In genomic region chr13:37967565-37967964, GRCm38 (mm10) we compare ENCODE assay signal across 12 mouse cellular contexts. TPM values are rescaled to one million over a fixed set of nuclear protein-coding genes. Genes with fewer than 3 reads are reported as not detected.
DNase-seq lines count a peak whose midpoint lies in the region; ATAC-seq and TF ChIP-seq lines count a peak whose summit lies in the region.
"Had no signal": no experiment of that assay in that cellular context is flagged by ENCODE, and none has a peak within 500 bp of the region (broad histone marks: within the 10 kb centered on the region; RNA-seq: fewer than 3 reads in every experiment).

No protein-coding gene starts in this region.

- no peak for TF ChIP-seq POLR2A in lung, adult 2 months (IDR thresholded peaks at IDR 0.05; ENCODE audit: borderline replicate concordance, extremely low read depth, low read depth, low read length)

- 0 out of 2 replicates have a peak overlapping the region, but pooled peaks have one; percentile 6 for H3K4me2 ChIP-seq in forebrain, embryonic 11.5 days (ENCODE audit: low read depth, low read length, severe bottlenecking)
- H3K4me2 ChIP-seq in forebrain, embryonic 16.5 days (ENCODE audit: low read length): no peak overlapping the region
- peak overlapping the region; percentile 26; the same call in 1 of the 2 replicates for H3K4me2 ChIP-seq in lung, embryonic 16.5 days (ENCODE audit: low read depth, low read length)
- peak overlapping the region; percentile 25 for H3K4me2 ChIP-seq in hindbrain, embryonic 16.5 days (ENCODE audit: low read length)
- peak overlapping the region; percentile 17; the same call in 1 of the 2 replicates for H3K4me2 ChIP-seq in midbrain, embryonic 15.5 days

- 66% methylated on average over 10 of the region's 10 CpGs for WGBS in forebrain, embryonic 11.5 days
- 54% methylated on average over 10 of the region's 10 CpGs for WGBS in forebrain, embryonic 16.5 days
- WGBS in lung, embryonic 16.5 days: 22% methylated on average over 10 of the region's 10 CpGs
- 54% methylated on average over 10 of the region's 10 CpGs for WGBS in lung, adult 2 months
- 48% methylated on average over 10 of the region's 10 CpGs for WGBS in hindbrain, embryonic 16.5 days
- WGBS in midbrain, embryonic 15.5 days: 48% methylated on average over 10 of the region's 10 CpGs

- H3K9me3 ChIP-seq in forebrain, embryonic 11.5 days (ENCODE audit: control insufficient read depth, low read length): no peaks in the 10 kb centered on the region
- H3K9me3 ChIP-seq in forebrain, embryonic 16.5 days (ENCODE audit: control insufficient read depth, low read length): no peaks in the 10 kb centered on the region
- no peaks in the 10 kb centered on the region for H3K9me3 ChIP-seq in lung, embryonic 16.5 days (ENCODE audit: control insufficient read depth, low read length)
- no peaks in the 10 kb centered on the region for H3K9me3 ChIP-seq in hindbrain, embryonic 16.5 days (ENCODE audit: control insufficient read depth, low read length)
- H3K9me3 ChIP-seq in midbrain, embryonic 15.5 days: no peaks in the 10 kb centered on the region

- no peak for ATAC-seq in forebrain, embryonic 11.5 days (replicated peaks; ENCODE audit: low FRiP score)
- ATAC-seq in forebrain, embryonic 16.5 days: no peak
- no peak for ATAC-seq in lung, embryonic 16.5 days (ENCODE audit: low read depth)
- ATAC-seq in hindbrain, embryonic 16.5 days: no peak
- ATAC-seq in midbrain, embryonic 15.5 days (replicated peaks): no peak

- TF ChIP-seq CTCF in lung, adult 2 months (IDR thresholded peaks at IDR 0.05; ENCODE audit: insufficient read depth, low read length): no peak
- TF ChIP-seq CTCF in layer of hippocampus, adult 2 months (conservative IDR thresholded peaks at IDR 0.05): no peak

- H3K27ac ChIP-seq in forebrain, embryonic 11.5 days (ENCODE audit: low read depth, low read length): no peak overlapping the region
- no peak overlapping the region for H3K27ac ChIP-seq in forebrain, embryonic 16.5 days (ENCODE audit: low read length)
- H3K27ac ChIP-seq in lung, embryonic 16.5 days (ENCODE audit: low read length): peak overlapping the region; percentile 53
- no peak overlapping the region for H3K27ac ChIP-seq in hindbrain, embryonic 16.5 days (ENCODE audit: low read depth, low read length)
- H3K27ac ChIP-seq in midbrain, embryonic 15.5 days: 0 out of 2 replicates have a peak overlapping the region, but pooled peaks have one; percentile 12
- no peak overlapping the region for H3K27ac ChIP-seq in layer of hippocampus, adult 2 months

- H3K9ac ChIP-seq in forebrain, embryonic 11.5 days (ENCODE audit: low read length): no peak overlapping the region; the same call in 1 of the 2 replicates
- no peak overlapping the region for H3K9ac ChIP-seq in forebrain, embryonic 16.5 days (replicated peaks; ENCODE audit: low read depth, low read length)
- peak overlapping the region; percentile 44 for H3K9ac ChIP-seq in lung, embryonic 16.5 days (ENCODE audit: low read length)
- H3K9ac ChIP-seq in hindbrain, embryonic 16.5 days (ENCODE audit: low read depth, low read length): peak overlapping the region; percentile 41; the same call in 1 of the 2 replicates
- H3K9ac ChIP-seq in midbrain, embryonic 15.5 days: no peak overlapping the region

- no peaks in the 10 kb centered on the region for H3K36me3 ChIP-seq in forebrain, embryonic 11.5 days (ENCODE audit: control insufficient read depth, insufficient read depth, low read length)
- H3K36me3 ChIP-seq in forebrain, embryonic 16.5 days (ENCODE audit: control insufficient read depth, insufficient read depth): no peaks in the 10 kb centered on the region
- no peaks in the 10 kb centered on the region for H3K36me3 ChIP-seq in lung, embryonic 16.5 days (ENCODE audit: control insufficient read depth, insufficient read depth, low read length)
- no peaks in the 10 kb centered on the region for H3K36me3 ChIP-seq in hindbrain, embryonic 16.5 days (ENCODE audit: control insufficient read depth, insufficient read depth, low read length)
- no peaks in the 10 kb centered on the region for H3K36me3 ChIP-seq in midbrain, embryonic 15.5 days (replicated peaks)

- no peaks in the 10 kb centered on the region for H3K27me3 ChIP-seq in forebrain, embryonic 11.5 days (ENCODE audit: control insufficient read depth, insufficient read depth, low read length)
- no peaks in the 10 kb centered on the region for H3K27me3 ChIP-seq in forebrain, embryonic 16.5 days (replicated peaks; ENCODE audit: control insufficient read depth, insufficient read depth, low read length)
- H3K27me3 ChIP-seq in lung, embryonic 16.5 days (ENCODE audit: control insufficient read depth, insufficient read depth, low read depth, low read length): no peaks in the 10 kb centered on the region
- no peaks in the 10 kb centered on the region for H3K27me3 ChIP-seq in hindbrain, embryonic 16.5 days (replicated peaks; ENCODE audit: control insufficient read depth, insufficient read depth, low read length)
- no peaks in the 10 kb centered on the region for H3K27me3 ChIP-seq in midbrain, embryonic 15.5 days (replicated peaks)

- no peak overlapping the region for H3K4me3 ChIP-seq in forebrain, embryonic 11.5 days (ENCODE audit: low read depth, low read length)
- no peak overlapping the region for H3K4me3 ChIP-seq in forebrain, embryonic 16.5 days (replicated peaks; ENCODE audit: low read length)
- H3K4me3 ChIP-seq in lung, embryonic 16.5 days (ENCODE audit: low read length): peak overlapping the region; percentile 7; the same call in 1 of the 2 replicates
- no peak overlapping the region for H3K4me3 ChIP-seq in lung, adult 2 months (replicated peaks; ENCODE audit: extremely low read depth, low read depth, low read length)
- H3K4me3 ChIP-seq in hindbrain, embryonic 16.5 days (ENCODE audit: low read length): no peak overlapping the region
- no peak overlapping the region for H3K4me3 ChIP-seq in midbrain, embryonic 15.5 days
- H3K4me3 ChIP-seq in layer of hippocampus, adult 2 months: no peak overlapping the region

- no peak for DNase-seq in forebrain, embryonic 11.5 days (ENCODE audit: low spot score)
- no peak for DNase-seq in lung, adult 2 months
- DNase-seq in layer of hippocampus, adult 2 months (ENCODE audit: low spot score in 2 of 2): no peak
- no peak for DNase-seq in adrenal gland, postnatal 4 days (ENCODE audit: low spot score in 2 of 2)
- DNase-seq: cerebellum, postnatal 36 days; heart, postnatal 36 days; layer of hippocampus, adult 9-11 months; liver had no signal

- peaks cover 8% of the 10 kb centered on the region; the same call in 1 of the 2 replicates for H3K4me1 ChIP-seq in forebrain, embryonic 11.5 days (replicated peaks; ENCODE audit: control insufficient read depth, insufficient read depth, low read length)
- peaks cover 18% of the 10 kb centered on the region for H3K4me1 ChIP-seq in forebrain, embryonic 16.5 days (replicated peaks; ENCODE audit: control insufficient read depth, insufficient read depth, low read length)
- H3K4me1 ChIP-seq in lung, embryonic 16.5 days (replicated peaks; ENCODE audit: control insufficient read depth, insufficient read depth, low read length): peaks cover 31% of the 10 kb centered on the region
- H3K4me1 ChIP-seq in lung, adult 2 months (ENCODE audit: control insufficient read depth, insufficient read depth, low read length): peaks cover 6% of the 10 kb centered on the region
- H3K4me1 ChIP-seq in hindbrain, embryonic 16.5 days (ENCODE audit: control insufficient read depth, insufficient read depth, low read depth, low read length): peaks cover 11% of the 10 kb centered on the region
- H3K4me1 ChIP-seq in midbrain, embryonic 15.5 days: peaks cover 14% of the 10 kb centered on the region; the same call in 1 of the 2 replicates

RNA-seq across cellular contexts. Expression of gene Ssr1, which starts 26.5 kb away (rescaled TPM):
- polyA plus RNA-seq in forebrain, embryonic 11.5 days (2014; fragmentation: Nextera tagmentation; extraction: Ambion mirVana): 112 and 118 TPM in 2 replicates
- polyA plus RNA-seq in forebrain, embryonic 16.5 days (2015; fragmentation: Nextera tagmentation; extraction: Ambion mirVana): 74.0 and 90.4 TPM in 2 replicates
- 151 and 163 TPM in 2 replicates for polyA plus RNA-seq in lung, embryonic 16.5 days (2015; fragmentation: Nextera tagmentation; extraction: Ambion mirVana)
- 7.7 and 13.8 TPM in 2 replicates for polyA plus RNA-seq in lung, adult 2 months (2012; rRNA removed)
- polyA plus RNA-seq in hindbrain, embryonic 16.5 days (2015; fragmentation: Nextera tagmentation; extraction: Ambion mirVana): 66.5 and 67.3 TPM in 2 replicates
- 55.1 and 57.9 TPM in 2 replicates for polyA plus RNA-seq in midbrain, embryonic 15.5 days (2015; fragmentation: Nextera tagmentation; extraction: Ambion mirVana)
- 10 to 100 TPM; 86.8 to 92.0 TPM for total RNA-seq in layer of hippocampus, adult 2 months (2021)
- 100 to 1,000 TPM; 160 to 167 TPM for total RNA-seq in adrenal gland, postnatal 4 days (2021)

Comparison
In these comparisons a context has a peak if more than half of its experiments do, and no peak if none do; other contexts are left out.
1. H3K27ac ChIP-seq: peak in lung, embryonic 16.5 days (single experiment) and midbrain, embryonic 15.5 days (single experiment); none in forebrain, embryonic 11.5 days (single experiment), forebrain, embryonic 16.5 days (single experiment), hindbrain, embryonic 16.5 days (single experiment) and layer of hippocampus, adult 2 months (single experiment).
2. H3K9ac ChIP-seq: peak in lung, embryonic 16.5 days (single experiment) and hindbrain, embryonic 16.5 days (single experiment); none in forebrain, embryonic 11.5 days (single experiment), forebrain, embryonic 16.5 days (single experiment) and midbrain, embryonic 15.5 days (single experiment).